Mouse (Mus musculus): ENCODE measurements around the gene Cxcl3. TPM values are rescaled to one million over a fixed set of nuclear protein-coding genes. Genes with fewer than 3 reads are reported as not detected.
A peak's percentile ranks its signal among the peaks of the same experiment; 100 is the strongest.

The Cxcl3 gene
- polyA plus RNA-seq (2014; fragmentation: Nextera tagmentation; extraction: Ambion mirVana) = 0.28 and 0.35 TPM in 2 replicates

- peak; percentile 82 for ATAC-seq (replicated peaks; ENCODE audit: insufficient number of reproducible peaks, low FRiP score, low TSS enrichment, low read depth)
- WGBS = 16% methylated on average over 23 of the region's 26 CpGs
- Histone ChIP-seq H3K27ac (replicated peaks; ENCODE audit: low read depth, low read length) (no peak within 1 kb of the TSS), H3K4me2 (ENCODE audit: low read depth, low read length) (peak within 1 kb of the TSS; percentile 68), H3K27me3 (ENCODE audit: control insufficient read depth, insufficient read depth, low read length) (no peaks in the 10 kb centered on the region), H3K36me3 (replicated peaks; ENCODE audit: control insufficient read depth, insufficient read depth, low read depth, low read length) (no peaks in the 10 kb centered on the region), H3K4me1 (ENCODE audit: control insufficient read depth, insufficient read depth, low read length) (no peaks in the 10 kb centered on the region), H3K9ac (replicated peaks; ENCODE audit: low read length) (0 out of 2 replicates have a peak within 1 kb of the TSS, but pooled peaks have one; percentile 13), H3K4me3 (ENCODE audit: low read depth, low read length) (peak within 1 kb of the TSS; percentile 30), H3K9me3 (replicated peaks; ENCODE audit: control insufficient read depth, low read length) (no peaks in the 10 kb centered on the region)
- peak; percentile 63 for DNase-seq (ENCODE audit: low spot score)
These were observed at the start of gene Cxcl3 for GRCm38 (mm10) chr5:90785659-90786588. TSS of gene Cxcl3 (plus strand) at chr5:90786103.

DNA sequence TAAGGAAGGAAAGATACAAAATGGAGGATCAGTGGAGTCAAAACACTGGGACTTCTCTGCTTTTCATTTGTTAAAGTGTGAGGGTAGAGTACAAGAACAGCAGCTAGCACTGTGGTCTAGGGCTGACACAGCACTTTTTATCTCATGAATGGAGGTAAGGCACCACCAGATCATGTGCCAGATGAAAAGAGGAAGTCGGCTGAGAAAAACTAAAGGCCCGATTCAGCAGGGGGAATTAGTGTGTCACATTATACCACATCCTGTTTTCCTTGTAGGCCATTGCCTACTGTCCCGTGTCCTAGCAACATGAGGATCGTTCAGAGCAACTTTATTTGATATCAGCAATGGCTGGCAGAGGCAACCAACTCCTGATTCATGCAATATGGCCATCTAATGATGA lies 43.9 kb upstream of the Cxcl3 start:
- no peaks in the 10 kb centered on the region for H3K36me3 ChIP-seq (replicated peaks; ENCODE audit: control insufficient read depth, insufficient read depth, low read depth, low read length)
- H3K9ac ChIP-seq (replicated peaks; ENCODE audit: low read length) = no peak overlapping the region
- H3K4me1 ChIP-seq (ENCODE audit: control insufficient read depth, insufficient read depth, low read length) = no peaks in the 10 kb centered on the region
- WGBS = 55% methylated on average over 4 of the region's 4 CpGs
- H3K27ac ChIP-seq (replicated peaks; ENCODE audit: low read depth, low read length) = no peak overlapping the region
- no peaks in the 10 kb centered on the region for H3K27me3 ChIP-seq (ENCODE audit: control insufficient read depth, insufficient read depth, low read length)
- ATAC-seq (replicated peaks; ENCODE audit: insufficient number of reproducible peaks, low FRiP score, low TSS enrichment, low read depth) (no peak), DNase-seq (ENCODE audit: low spot score) (no peak)
- H3K9me3 ChIP-seq (replicated peaks; ENCODE audit: control insufficient read depth, low read length) = no peaks in the 10 kb centered on the region
- no peak overlapping the region for H3K4me2 ChIP-seq (ENCODE audit: low read depth, low read length)
- no peak overlapping the region for H3K4me3 ChIP-seq (ENCODE audit: low read depth, low read length)

DNA sequence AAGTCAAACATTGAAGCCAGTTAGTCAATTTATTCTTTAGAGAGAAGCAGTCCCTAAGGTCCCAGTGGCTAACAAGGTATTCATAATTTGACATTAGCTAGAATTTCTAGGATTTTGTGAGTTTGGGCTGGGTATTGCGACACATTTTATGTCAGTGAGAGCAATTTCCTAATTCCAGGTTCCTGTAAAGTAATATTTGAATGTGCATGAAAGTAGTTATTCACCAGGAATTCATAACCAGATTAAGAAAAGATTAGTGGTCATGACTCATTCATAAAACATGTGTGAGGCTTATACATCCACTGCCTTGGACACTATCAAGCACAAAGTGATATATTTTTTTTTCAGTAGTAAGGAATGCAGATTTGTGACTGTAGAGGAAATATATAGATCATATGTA lies 32.0 kb upstream of the Cxcl3 start:
- no peak overlapping the region for H3K27ac ChIP-seq (replicated peaks; ENCODE audit: low read depth, low read length)
- no peak for ATAC-seq (replicated peaks; ENCODE audit: insufficient number of reproducible peaks, low FRiP score, low TSS enrichment, low read depth)
- H3K27me3 ChIP-seq (ENCODE audit: control insufficient read depth, insufficient read depth, low read length) = no peaks in the 10 kb centered on the region; the same call in none of the 2 replicates
- H3K9me3 ChIP-seq (replicated peaks; ENCODE audit: control insufficient read depth, low read length) = no peaks in the 10 kb centered on the region
- no peak for DNase-seq (ENCODE audit: low spot score)
- WGBS = 91% methylated on average over 1 of the region's 1 CpGs
- no peak overlapping the region for H3K4me2 ChIP-seq (ENCODE audit: low read depth, low read length)
- no peak overlapping the region for H3K9ac ChIP-seq (replicated peaks; ENCODE audit: low read length)
- no peaks in the 10 kb centered on the region for H3K36me3 ChIP-seq (replicated peaks; ENCODE audit: control insufficient read depth, insufficient read depth, low read depth, low read length)
- H3K4me3 ChIP-seq (ENCODE audit: low read depth, low read length) = no peak overlapping the region
- no peaks in the 10 kb centered on the region; the same call in 1 of the 2 replicates for H3K4me1 ChIP-seq (ENCODE audit: control insufficient read depth, insufficient read depth, low read length)

DNA sequence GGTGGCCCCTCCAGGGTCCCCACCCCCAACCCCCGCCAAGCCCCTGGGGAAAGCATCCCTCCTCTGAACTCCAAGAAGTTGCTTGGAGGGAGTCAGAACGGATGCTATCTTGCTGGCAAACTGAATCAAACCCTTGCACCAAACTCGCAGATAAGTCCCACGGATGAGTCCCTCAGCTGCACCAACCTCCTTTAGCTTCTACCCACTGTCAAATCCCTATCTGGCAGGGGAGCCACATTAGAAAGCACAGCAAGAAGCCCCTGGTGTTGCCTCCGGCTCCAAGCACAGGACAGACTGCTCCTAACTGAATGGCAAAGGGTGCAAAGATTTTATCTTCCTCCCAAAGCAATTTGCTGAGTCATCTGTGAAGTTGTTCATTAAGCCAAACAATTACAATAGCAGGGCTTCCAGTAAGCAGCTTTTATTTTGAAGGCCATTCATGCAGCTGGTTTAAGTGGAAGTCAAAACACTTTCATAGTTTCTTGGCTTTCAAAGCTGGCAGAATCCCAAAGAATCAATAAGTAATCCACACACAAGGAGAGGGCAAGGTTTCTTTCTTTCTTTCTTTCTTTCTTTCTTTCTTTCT lies 27.8 kb upstream of the Cxcl3 start:
- Histone ChIP-seq H3K4me2 (ENCODE audit: low read depth, low read length) (no peak overlapping the region), H3K4me1 (ENCODE audit: control insufficient read depth, insufficient read depth, low read length) (peaks cover 4% of the 10 kb centered on the region; the same call in 1 of the 2 replicates), H3K27me3 (ENCODE audit: control insufficient read depth, insufficient read depth, low read length) (peaks cover 8% of the 10 kb centered on the region), H3K4me3 (ENCODE audit: low read depth, low read length) (no peak overlapping the region), H3K9me3 (replicated peaks; ENCODE audit: control insufficient read depth, low read length) (no peaks in the 10 kb centered on the region), H3K27ac (replicated peaks; ENCODE audit: low read depth, low read length) (no peak overlapping the region), H3K9ac (replicated peaks; ENCODE audit: low read length) (no peak overlapping the region), H3K36me3 (replicated peaks; ENCODE audit: control insufficient read depth, insufficient read depth, low read depth, low read length) (no peaks in the 10 kb centered on the region)
- ATAC-seq (replicated peaks; ENCODE audit: insufficient number of reproducible peaks, low FRiP score, low TSS enrichment, low read depth) = no peak
- DNase-seq (ENCODE audit: low spot score) = no peak
- WGBS = 30% methylated on average over 5 of the region's 5 CpGs

- ATAC-seq (replicated peaks; ENCODE audit: insufficient number of reproducible peaks, low FRiP score, low TSS enrichment, low read depth) = peak; percentile 39; the same call in 1 of the 2 replicates
These were observed 26.5 kb upstream of the Cxcl3 start, which contains the start of gene Cxcl5 for GRCm38 (mm10) chr5:90759077-90760065. TSS of gene Cxcl5 (plus strand) at chr5:90759360.

GRCm38 (mm10) chr5:90760303-90760702 lies 25.6 kb upstream of the Cxcl3 start:
- Histone ChIP-seq H3K9ac (replicated peaks; ENCODE audit: low read length) (no peak overlapping the region), H3K9me3 (replicated peaks; ENCODE audit: control insufficient read depth, low read length) (no peaks in the 10 kb centered on the region), H3K36me3 (replicated peaks; ENCODE audit: control insufficient read depth, insufficient read depth, low read depth, low read length) (no peaks in the 10 kb centered on the region), H3K4me3 (ENCODE audit: low read depth, low read length) (no peak overlapping the region), H3K4me1 (ENCODE audit: control insufficient read depth, insufficient read depth, low read length) (peaks cover 4% of the 10 kb centered on the region; the same call in 1 of the 2 replicates), H3K27ac (replicated peaks; ENCODE audit: low read depth, low read length) (no peak overlapping the region), H3K4me2 (ENCODE audit: low read depth, low read length) (no peak overlapping the region), H3K27me3 (ENCODE audit: control insufficient read depth, insufficient read depth, low read length) (peaks cover 8% of the 10 kb centered on the region)
- ATAC-seq (replicated peaks; ENCODE audit: insufficient number of reproducible peaks, low FRiP score, low TSS enrichment, low read depth) = no peak
- WGBS = 67% methylated on average over 4 of the region's 4 CpGs
- DNase-seq (ENCODE audit: low spot score) = no peak

More at GRCm38 (mm10) chr5:90759077-90760065, 26.5 kb upstream of the Cxcl3 start, which contains the start of gene Cxcl5:
- Histone ChIP-seq H3K9ac (replicated peaks; ENCODE audit: low read length) (peak within 1 kb of the TSS; percentile 50), H3K27ac (replicated peaks; ENCODE audit: low read depth, low read length) (no peak within 1 kb of the TSS), H3K4me2 (ENCODE audit: low read depth, low read length) (peak within 1 kb of the TSS; percentile 82), H3K27me3 (ENCODE audit: control insufficient read depth, insufficient read depth, low read length) (peaks cover 8% of the 10 kb centered on the region), H3K36me3 (replicated peaks; ENCODE audit: control insufficient read depth, insufficient read depth, low read depth, low read length) (no peaks in the 10 kb centered on the region), H3K9me3 (replicated peaks; ENCODE audit: control insufficient read depth, low read length) (no peaks in the 10 kb centered on the region), H3K4me3 (ENCODE audit: low read depth, low read length) (peak within 1 kb of the TSS; percentile 36), H3K4me1 (ENCODE audit: control insufficient read depth, insufficient read depth, low read length) (peaks cover 4% of the 10 kb centered on the region; the same call in 1 of the 2 replicates)
- peak; percentile 36 for DNase-seq (ENCODE audit: low spot score)
- WGBS = 4% methylated on average over 30 of the region's 32 CpGs

GRCm38 (mm10) chr5:90760844-90761243 lies 25.1 kb upstream of the Cxcl3 start:
- no peak overlapping the region for H3K27ac ChIP-seq (replicated peaks; ENCODE audit: low read depth, low read length)

More at GRCm38 (mm10) chr5:90760844-90761243, 25.1 kb upstream of the Cxcl3 start:
- no peaks in the 10 kb centered on the region for H3K9me3 ChIP-seq (replicated peaks; ENCODE audit: control insufficient read depth, low read length)
- H3K36me3 ChIP-seq (replicated peaks; ENCODE audit: control insufficient read depth, insufficient read depth, low read depth, low read length) = no peaks in the 10 kb centered on the region
- ATAC-seq (replicated peaks; ENCODE audit: insufficient number of reproducible peaks, low FRiP score, low TSS enrichment, low read depth) = no peak
- H3K4me1 ChIP-seq (ENCODE audit: control insufficient read depth, insufficient read depth, low read length) = peaks cover 4% of the 10 kb centered on the region; the same call in 1 of the 2 replicates
- H3K27me3 ChIP-seq (ENCODE audit: control insufficient read depth, insufficient read depth, low read length) = peaks cover 8% of the 10 kb centered on the region
- H3K9ac ChIP-seq (replicated peaks; ENCODE audit: low read length) = no peak overlapping the region
- H3K4me2 ChIP-seq (ENCODE audit: low read depth, low read length) = no peak overlapping the region
- WGBS = 93% methylated on average over 2 of the region's 2 CpGs
- no peak overlapping the region for H3K4me3 ChIP-seq (ENCODE audit: low read depth, low read length)
- no peak for DNase-seq (ENCODE audit: low spot score)

Data from embryonic facial prominence, embryonic 11.5 days (tissue).